Mouse (Mus musculus) heart, adult 2 months (tissue): ENCODE data around the gene Rin3.

Experiments
- CTCF ChIP-seq: fragments of 200-600 bp; IDR thresholded peaks from 2 replicates; pipeline ENCODE4 v1.8.1; 2022; ENCODE audit warnings: antibody characterized with exemption, mild to moderate bottlenecking, moderate library complexity
- EP300 ChIP-seq: fragments of 200-500 bp; IDR thresholded peaks from 2 replicates; pipeline ENCODE4 v1.6.1; 2011; ENCODE audit warnings: low read depth, low read length, control low read depth; ENCODE audit not compliant: insufficient read depth
- POLR2A ChIP-seq: fragments of 200-500 bp; IDR thresholded peaks from 2 replicates; pipeline ENCODE4 v1.6.1; 2011; ENCODE audit warnings: mild to moderate bottlenecking, low read depth, low read length, control low read depth; ENCODE audit not compliant: insufficient read depth

- TF ChIP-seq POLR2A = no peak
- no peak for TF ChIP-seq CTCF
- TF ChIP-seq EP300 = no peak
Measured at GRCm38 (mm10) chr12:102236317-102236716, 46.5 kb upstream of the Rin3 start.
